Mouse (Mus musculus) embryonic fibroblast, embryonic 13.5 days (primary cell): ENCODE data around the gene Zfp422.

Source experiments
- CTCF ChIP-seq: IDR thresholded peaks from 2 replicates; pipeline ENCODE4 v1.5.1; 2011; ENCODE audit warnings: mild to moderate bottlenecking, control low read depth, low read length, moderate library complexity, borderline replicate concordance; ENCODE audit not compliant: insufficient read depth
- POLR2A ChIP-seq: IDR thresholded peaks from 2 replicates; pipeline ENCODE4 v1.6.1; 2011; ENCODE audit warnings: low read depth, mild to moderate bottlenecking, control low read depth, low read length, moderate library complexity

DNA sequence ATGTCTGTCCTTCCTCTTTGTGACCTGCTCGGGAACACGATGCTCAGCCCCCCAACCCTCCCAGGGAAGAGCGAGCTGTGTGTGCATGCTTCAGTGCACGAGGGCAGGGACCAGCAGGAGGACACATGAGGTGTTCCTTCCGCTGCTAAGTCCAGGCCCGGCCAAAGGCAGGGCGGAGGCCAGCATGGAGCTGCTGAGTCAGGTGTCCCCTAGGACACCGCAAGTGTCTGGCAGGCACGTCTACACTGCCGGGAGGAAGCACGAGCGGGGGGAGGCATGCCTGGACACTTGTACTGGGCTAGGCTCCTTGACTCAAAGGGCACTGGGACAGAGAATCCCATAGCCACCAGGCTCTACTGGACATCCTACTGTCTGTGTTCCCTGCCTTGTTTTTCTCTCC, 19.0 kb upstream of the Zfp422 start:
- TF ChIP-seq CTCF = no peak
- no peak for TF ChIP-seq POLR2A
